10 mouse cellular contexts compared by ENCODE assay signal in genomic region chr4:133052029-133052745, GRCm38 (mm10). TPM values are rescaled to one million over a fixed set of nuclear protein-coding genes. Genes with fewer than 3 reads are reported as not detected.
DNase-seq lines count a peak whose midpoint lies in the region; ATAC-seq and TF ChIP-seq lines count a peak whose summit lies in the region.
"Had no signal": no experiment of that assay in that cellular context is flagged by ENCODE, and none has a peak within 500 bp of the region (broad histone marks: within the 10 kb centered on the region; RNA-seq: fewer than 3 reads in every experiment).

No protein-coding gene starts in this region.

- 55% methylated on average over 6 of the region's 6 CpGs for WGBS in forebrain, embryonic 10.5 days
- WGBS in forebrain, embryonic 11.5 days = 57% methylated on average over 6 of the region's 6 CpGs
- WGBS in lung, embryonic 16.5 days = 44% methylated on average over 6 of the region's 6 CpGs
- WGBS in intestine, postnatal 0 days = 41% methylated on average over 6 of the region's 6 CpGs
- 43% methylated on average over 6 of the region's 6 CpGs for WGBS in stomach, embryonic 16.5 days

- H3K36me3 ChIP-seq in forebrain, embryonic 10.5 days (replicated peaks) = peaks cover 14% of the 10 kb centered on the region
- no peaks in the 10 kb centered on the region for H3K36me3 ChIP-seq in forebrain, embryonic 11.5 days (ENCODE audit: control insufficient read depth, insufficient read depth, low read length)
- H3K36me3 ChIP-seq in lung, embryonic 16.5 days (ENCODE audit: control insufficient read depth, insufficient read depth, low read length) = no peaks in the 10 kb centered on the region
- H3K36me3 ChIP-seq in intestine, postnatal 0 days (ENCODE audit: control insufficient read depth, insufficient read depth) = peaks cover 5% of the 10 kb centered on the region; the same call in 1 of the 2 replicates
- no peaks in the 10 kb centered on the region for H3K36me3 ChIP-seq in stomach, embryonic 16.5 days (ENCODE audit: control insufficient read depth, insufficient read depth, low read length)

- peaks cover 92% of the 10 kb centered on the region for H3K4me1 ChIP-seq in forebrain, embryonic 10.5 days
- H3K4me1 ChIP-seq in forebrain, embryonic 11.5 days (replicated peaks; ENCODE audit: control insufficient read depth, insufficient read depth, low read length) = peaks cover 25% of the 10 kb centered on the region
- peaks cover 76% of the 10 kb centered on the region for H3K4me1 ChIP-seq in lung, embryonic 16.5 days (replicated peaks; ENCODE audit: control insufficient read depth, insufficient read depth, low read length)
- H3K4me1 ChIP-seq in intestine, postnatal 0 days (replicated peaks; ENCODE audit: control insufficient read depth, insufficient read depth, low read length) = peaks cover 27% of the 10 kb centered on the region
- peaks cover 94% of the 10 kb centered on the region for H3K4me1 ChIP-seq in stomach, embryonic 16.5 days (ENCODE audit: control insufficient read depth, insufficient read depth, low read length)

- H3K4me2 ChIP-seq in forebrain, embryonic 11.5 days (ENCODE audit: low read depth, low read length, severe bottlenecking) = no peak overlapping the region
- H3K4me2 ChIP-seq in lung, embryonic 16.5 days (ENCODE audit: low read depth, low read length) = no peak overlapping the region
- H3K4me2 ChIP-seq in intestine, postnatal 0 days (replicated peaks; ENCODE audit: low read depth) = peak overlapping the region; percentile 13; the same call in 1 of the 2 replicates
- no peak overlapping the region for H3K4me2 ChIP-seq in stomach, embryonic 16.5 days (ENCODE audit: low read depth, low read length)

- H3K27ac ChIP-seq in forebrain, embryonic 10.5 days = peak overlapping the region; percentile 80
- H3K27ac ChIP-seq in forebrain, embryonic 11.5 days (ENCODE audit: low read depth, low read length) = no peak overlapping the region
- H3K27ac ChIP-seq in lung, embryonic 16.5 days (ENCODE audit: low read length) = 0 out of 2 replicates have a peak overlapping the region, but pooled peaks have one; percentile 29
- H3K27ac ChIP-seq in intestine, postnatal 0 days (ENCODE audit: low read depth, low read length) = no peak overlapping the region
- peak overlapping the region; percentile 39; the same call in 1 of the 2 replicates for H3K27ac ChIP-seq in stomach, embryonic 16.5 days (ENCODE audit: low read length)
- H3K27ac ChIP-seq: macrophage had no signal

- H3K27me3 ChIP-seq in forebrain, embryonic 10.5 days (ENCODE audit: poor library complexity, severe bottlenecking) = no peaks in the 10 kb centered on the region
- H3K27me3 ChIP-seq in forebrain, embryonic 11.5 days (ENCODE audit: control insufficient read depth, insufficient read depth, low read length) = no peaks in the 10 kb centered on the region
- no peaks in the 10 kb centered on the region for H3K27me3 ChIP-seq in lung, embryonic 16.5 days (ENCODE audit: control insufficient read depth, insufficient read depth, low read depth, low read length)
- H3K27me3 ChIP-seq in intestine, postnatal 0 days (replicated peaks; ENCODE audit: control insufficient read depth, insufficient read depth, low read length) = no peaks in the 10 kb centered on the region
- H3K27me3 ChIP-seq in stomach, embryonic 16.5 days (ENCODE audit: control insufficient read depth, insufficient read depth, low read length) = no peaks in the 10 kb centered on the region

- no peaks in the 10 kb centered on the region for H3K9me3 ChIP-seq in forebrain, embryonic 10.5 days
- H3K9me3 ChIP-seq in forebrain, embryonic 11.5 days (ENCODE audit: control insufficient read depth, low read length) = no peaks in the 10 kb centered on the region
- H3K9me3 ChIP-seq in lung, embryonic 16.5 days (ENCODE audit: control insufficient read depth, low read length) = no peaks in the 10 kb centered on the region
- no peaks in the 10 kb centered on the region for H3K9me3 ChIP-seq in intestine, postnatal 0 days (ENCODE audit: control insufficient read depth)
- H3K9me3 ChIP-seq in stomach, embryonic 16.5 days (replicated peaks; ENCODE audit: control insufficient read depth, low read length) = no peaks in the 10 kb centered on the region

- H3K4me3 ChIP-seq in forebrain, embryonic 10.5 days = peak overlapping the region; percentile 18
- H3K4me3 ChIP-seq in forebrain, embryonic 11.5 days (ENCODE audit: low read depth, low read length) = no peak overlapping the region
- no peak overlapping the region for H3K4me3 ChIP-seq in lung, embryonic 16.5 days (ENCODE audit: low read length)
- no peak overlapping the region for H3K4me3 ChIP-seq in intestine, postnatal 0 days (ENCODE audit: low read depth, low read length)
- no peak overlapping the region for H3K4me3 ChIP-seq in stomach, embryonic 16.5 days (replicated peaks; ENCODE audit: low read length)

- TF ChIP-seq CTCF in intestine, postnatal 0 days (IDR thresholded peaks at IDR 0.05; ENCODE audit: low read depth) = no peak

- no peak overlapping the region for H3K9ac ChIP-seq in forebrain, embryonic 11.5 days (ENCODE audit: low read length)
- no peak overlapping the region for H3K9ac ChIP-seq in lung, embryonic 16.5 days (ENCODE audit: low read length)
- no peak overlapping the region for H3K9ac ChIP-seq in intestine, postnatal 0 days (ENCODE audit: low read depth, low read length)
- peak overlapping the region; percentile 2; the same call in 1 of the 2 replicates for H3K9ac ChIP-seq in stomach, embryonic 16.5 days (ENCODE audit: low read length)

- no peak for ATAC-seq in forebrain, embryonic 11.5 days (replicated peaks; ENCODE audit: low FRiP score)
- ATAC-seq in lung, embryonic 16.5 days (ENCODE audit: low read depth) = no peak
- ATAC-seq in intestine, postnatal 0 days = no peak
- ATAC-seq in stomach, embryonic 16.5 days (ENCODE audit: insufficient read depth, low FRiP score) = no peak

- no peak for DNase-seq in forebrain, embryonic 10.5 days (ENCODE audit: extremely low spot score, low spot score)
- no peak for DNase-seq in forebrain, embryonic 11.5 days (ENCODE audit: low spot score)
- no peak for DNase-seq in lung, postnatal 25 days (ENCODE audit: low spot score)
- no peak for DNase-seq in spleen, postnatal 36 days (ENCODE audit: low spot score in 2 of 2)
- no peak for DNase-seq in cerebellum, adult 18-20 months
- DNase-seq: kidney, adult 8-10 months had no signal

RNA-seq across cellular contexts. Expression of gene Ahdc1, which starts 41.1 kb away (rescaled TPM):
- polyA plus RNA-seq in forebrain, embryonic 10.5 days (2016; fragmentation: Nextera tagmentation; extraction: Ambion mirVana) = 5.8 and 7.4 TPM in 2 replicates
- 5.5 and 7.5 TPM in 2 replicates for polyA plus RNA-seq in forebrain, embryonic 11.5 days (2014; fragmentation: Nextera tagmentation; extraction: Ambion mirVana)
- 8.0 and 8.2 TPM in 2 replicates for polyA plus RNA-seq in lung, embryonic 16.5 days (2015; fragmentation: Nextera tagmentation; extraction: Ambion mirVana)
- 2.4 and 3.1 TPM in 2 replicates for polyA plus RNA-seq in intestine, postnatal 0 days (2015; fragmentation: Nextera tagmentation; extraction: Ambion mirVana)
- polyA plus RNA-seq in stomach, embryonic 16.5 days (2015; fragmentation: Nextera tagmentation; extraction: Ambion mirVana) = 4.9 and 7.1 TPM in 2 replicates

Comparison
In these comparisons a context has a peak if more than half of its experiments do, and no peak if none do; other contexts are left out.
1. H3K27ac ChIP-seq: peak in forebrain, embryonic 10.5 days (single experiment), lung, embryonic 16.5 days (single experiment) and stomach, embryonic 16.5 days (single experiment); none in forebrain, embryonic 11.5 days (single experiment) and intestine, postnatal 0 days (single experiment).